In the genomic region with DNA sequence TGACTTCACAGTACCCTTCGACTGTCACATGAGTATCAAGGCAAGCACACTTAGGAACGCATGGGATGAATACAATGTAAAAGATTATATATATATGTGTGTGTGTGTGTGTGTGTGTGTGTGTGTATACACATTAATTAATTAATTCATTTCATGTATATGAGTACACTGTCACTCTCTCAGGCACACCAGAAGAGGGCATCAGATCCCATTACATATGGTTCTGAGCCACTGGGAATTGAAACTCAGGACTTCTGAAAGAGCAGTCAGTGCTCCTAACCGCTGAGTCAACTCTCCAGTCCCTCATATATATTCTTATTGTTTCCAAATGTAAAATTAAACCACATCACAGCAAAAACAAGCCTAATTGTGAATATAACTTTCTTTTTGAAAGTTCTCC, we compare ENCODE assay signal across 1 mouse cellular context.
TF ChIP-seq lines count a peak whose summit lies in the region.

No protein-coding gene starts in this region.

TF ChIP-seq in MEL, 35 proteins besides CTCF, POLR2A, EP300 and RAD21 (continued from another document):
- TF ChIP-seq MXI1 (IDR thresholded peaks at IDR 0.05; ENCODE audit: low read depth, low read length) = no peak
- no peak for TF ChIP-seq GATA1 (IDR thresholded peaks at IDR 0.05; ENCODE audit: low read depth, low read length)
- TF ChIP-seq ZC3H11A (IDR thresholded peaks at IDR 0.05; ENCODE audit: low read depth, low read length) = no peak
